Mouse (Mus musculus): Measurements from ENCODE around the gene Ifitm3.

- no peak for TF ChIP-seq POLR2A (IDR thresholded peaks at IDR 0.05; ENCODE audit: insufficient read length, low read depth)
- TF ChIP-seq MAX (IDR thresholded peaks at IDR 0.05; ENCODE audit: low read depth): no peak
Measured at GRCm38 (mm10) chr7:140971479-140972171, 38.9 kb downstream of the Ifitm3 start.

Measured in myocyte (in vitro differentiated cells).